Mouse (Mus musculus) intestine, embryonic 14.5 days (tissue): ENCODE results near the gene Spon2. TPM values are rescaled to one million over a fixed set of nuclear protein-coding genes. Genes with fewer than 3 reads are reported as not detected.

Experiments used
- ATAC-seq: fragments of 200-750 bp; cut with Nextera tagmentation; replicated peaks from 2 replicates; pipeline ENCODE4 v1.8.0; 2017; ENCODE audit warnings: low read depth, moderate number of reproducible peaks, moderate TSS enrichment, moderate library complexity; ENCODE audit not compliant: low FRiP score, low TSS enrichment
- DNase-seq: peaks from one replicate; pipeline ENCODE4 v3.0.0-alpha.2; 2018; ENCODE audit warnings: low spot score
- H3K27ac ChIP-seq: fragments of 300-500 bp; sonication (generic); 2 replicates; pipeline ENCODE4 v1.5.1; 2014; ENCODE audit warnings: low read depth, mild to moderate bottlenecking, control low read depth
- H3K27me3 ChIP-seq: fragments of 300-500 bp; sonication (generic); replicated peaks from 2 replicates; pipeline ENCODE4 v1.6.1; 2014; ENCODE audit warnings: low read length, control low read depth; ENCODE audit not compliant: control insufficient read depth, insufficient read depth
- H3K36me3 ChIP-seq: fragments of 300-500 bp; sonication (generic); 2 replicates; pipeline ENCODE4 v1.6.1; 2014; ENCODE audit warnings: low read length, control low read depth; ENCODE audit not compliant: control insufficient read depth, insufficient read depth
- H3K4me1 ChIP-seq: fragments of 300-500 bp; sonication (generic); replicated peaks from 2 replicates; pipeline ENCODE4 v1.6.1; 2014; ENCODE audit warnings: low read length, control low read depth, mixed read lengths; ENCODE audit not compliant: control insufficient read depth, insufficient read depth
- H3K4me2 ChIP-seq: fragments of 300-500 bp; sonication (generic); 2 replicates; pipeline ENCODE4 v1.6.1; 2014; ENCODE audit warnings: low read length
- H3K4me3 ChIP-seq: fragments of 300-500 bp; sonication (generic); 2 replicates; pipeline ENCODE4 v1.5.1; 2014; ENCODE audit warnings: low read depth, low read length, control low read depth, mixed read lengths
- H3K9ac ChIP-seq: fragments of 300-500 bp; sonication (generic); 2 replicates; pipeline ENCODE4 v1.6.1; 2014; ENCODE audit warnings: mild to moderate bottlenecking, low read length
- H3K9me3 ChIP-seq: fragments of 300-500 bp; sonication (generic); 2 replicates; pipeline ENCODE4 v1.6.1; 2016; ENCODE audit warnings: low read length, control low read depth; ENCODE audit not compliant: control insufficient read depth
- WGBS: fragments of 180-500 bp; shearing (Covaris S2); extraction: QIAGEN DNeasy Blood & Tissue Kit; methylation state at CpG from one replicate; pipeline ENCODE4 v1.1.7; 2014; 5-methylcytosine and 5-hydroxymethylcytosine counted together
- polyA plus RNA-seq: library from polyadenylated mRNA; unstranded; fragments of >200 nt; fragmentation: Nextera tagmentation; extraction: Ambion mirVana; gene quantifications from 2 replicates; pipeline ENCODE4 v1.2.1, GENCODE M21; 2014

Gene Spon2
- polyA plus RNA-seq, 1 experiment from 2014 or later = 17.3 TPM

GRCm38 (mm10) chr5:33222389-33222788 lies 4.1 kb upstream of the Spon2 start:
- H3K27ac ChIP-seq = peak overlapping the region; percentile 39; the same call in 1 of the 2 replicates
- WGBS = 40% methylated on average over 6 of the region's 6 CpGs

GRCm38 (mm10) chr5:33220350-33221044 lies 2.2 kb upstream of the Spon2 start:
- peaks cover 48% of the 10 kb centered on the region for H3K4me1 ChIP-seq
- no peaks in the 10 kb centered on the region for H3K36me3 ChIP-seq
- ATAC-seq (no peak), DNase-seq (no peak)
- H3K27me3 ChIP-seq = no peaks in the 10 kb centered on the region
- H3K4me3 ChIP-seq = no peak overlapping the region
- H3K4me2 ChIP-seq = no peak overlapping the region
- H3K27ac ChIP-seq = no peak overlapping the region
- whole genome bisulfite sequencing = 78% methylated on average over 10 of the region's 10 CpGs
- H3K9ac ChIP-seq = no peak overlapping the region
- no peaks in the 10 kb centered on the region for H3K9me3 ChIP-seq

More at GRCm38 (mm10) chr5:33222389-33222788, 4.1 kb upstream of the Spon2 start:
- no peak for DNase-seq
- H3K36me3 ChIP-seq = no peaks in the 10 kb centered on the region
- H3K4me3 ChIP-seq = no peak overlapping the region
- H3K4me2 ChIP-seq = no peak overlapping the region
- no peaks in the 10 kb centered on the region for H3K9me3 ChIP-seq
- no peaks in the 10 kb centered on the region for H3K27me3 ChIP-seq
- no peak overlapping the region for H3K9ac ChIP-seq
- ATAC-seq = no peak
- peaks cover 47% of the 10 kb centered on the region for H3K4me1 ChIP-seq

DNA sequence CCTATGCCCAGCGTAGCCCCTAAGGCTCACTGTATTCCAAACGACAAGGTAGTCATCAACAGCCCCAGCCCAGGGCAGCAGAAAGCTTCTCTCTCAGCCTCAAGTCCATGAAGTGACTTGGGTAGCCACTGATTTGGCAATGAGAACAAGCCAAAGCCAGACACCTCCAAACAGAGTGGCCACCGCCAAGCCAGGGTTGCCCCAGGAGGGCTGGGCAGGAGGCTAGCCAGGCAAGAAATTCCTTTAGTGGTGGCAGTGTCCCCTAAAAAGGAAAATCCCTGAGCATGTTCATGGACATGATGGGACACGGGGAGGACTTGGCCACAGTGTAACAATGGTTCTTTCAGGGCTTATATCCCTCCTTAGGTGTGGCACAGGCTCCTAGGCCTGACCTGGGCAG lies 1.6 kb upstream of the Spon2 start:
- Histone ChIP-seq H3K4me3 (no peak overlapping the region), H3K27ac (no peak overlapping the region), H3K27me3 (no peaks in the 10 kb centered on the region), H3K36me3 (no peaks in the 10 kb centered on the region), H3K9me3 (no peaks in the 10 kb centered on the region), H3K9ac (no peak overlapping the region), H3K4me2 (no peak overlapping the region), H3K4me1 (peaks cover 43% of the 10 kb centered on the region)
- no peak for ATAC-seq
- WGBS = 92% methylated on average over 4 of the region's 4 CpGs
- no peak for DNase-seq

GRCm38 (mm10) chr5:33218746-33219449 lies 643 bp upstream of the Spon2 start:
- 52% methylated on average over 20 of the region's 20 CpGs for WGBS
- Histone ChIP-seq H3K4me1 (peaks cover 38% of the 10 kb centered on the region), H3K9me3 (no peaks in the 10 kb centered on the region), H3K4me3 (no peak overlapping the region), H3K27ac (peak overlapping the region; percentile 66), H3K27me3 (no peaks in the 10 kb centered on the region), H3K4me2 (no peak overlapping the region), H3K36me3 (no peaks in the 10 kb centered on the region), H3K9ac (no peak overlapping the region)
- ATAC-seq (no peak; the same call in 1 of the 2 replicates), DNase-seq (peak; percentile 59)

DNA sequence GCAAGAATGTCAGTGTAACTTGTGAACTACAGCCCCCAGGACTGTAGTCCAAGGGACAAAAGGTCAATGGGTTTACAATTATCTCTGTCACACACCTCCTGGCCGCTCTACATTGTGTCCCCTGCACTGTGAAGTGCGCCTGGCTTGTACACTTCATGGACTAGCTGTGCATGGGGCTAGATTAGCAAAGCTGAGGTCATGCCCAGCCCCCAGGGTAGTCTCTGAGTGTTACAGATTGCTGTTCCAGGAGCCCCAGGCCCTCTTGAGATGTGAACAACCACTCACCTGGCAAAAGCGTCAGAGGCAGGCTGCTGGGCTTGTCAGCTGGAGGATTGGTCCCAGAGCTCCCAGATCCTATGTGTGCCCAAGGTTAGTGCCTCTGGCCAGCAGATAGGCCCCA lies 592 bp downstream of the Spon2 start:
- H3K4me3 ChIP-seq = 0 out of 2 replicates have a peak overlapping the region, but pooled peaks have one; percentile 6

GRCm38 (mm10) chr5:33214723-33215122 lies 3.5 kb downstream of the Spon2 start:
- H3K27ac ChIP-seq = no peak overlapping the region
- no peak overlapping the region for H3K9ac ChIP-seq
- H3K36me3 ChIP-seq = no peaks in the 10 kb centered on the region
- H3K4me3 ChIP-seq = no peak overlapping the region
- ATAC-seq = no peak
- H3K4me1 ChIP-seq = peaks cover 23% of the 10 kb centered on the region
- DNase-seq = no peak
- H3K27me3 ChIP-seq = no peaks in the 10 kb centered on the region
- H3K4me2 ChIP-seq = no peak overlapping the region
- 79% methylated on average over 4 of the region's 4 CpGs for WGBS
- H3K9me3 ChIP-seq = no peaks in the 10 kb centered on the region

More for the DNA sequence above, 592 bp downstream of the Spon2 start:
- Histone ChIP-seq H3K4me2 (peak overlapping the region; percentile 39), H3K36me3 (no peaks in the 10 kb centered on the region), H3K27me3 (no peaks in the 10 kb centered on the region), H3K4me1 (peaks cover 29% of the 10 kb centered on the region), H3K9ac (peak overlapping the region; percentile 26; the same call in 1 of the 2 replicates), H3K27ac (peak overlapping the region; percentile 66; the same call in 1 of the 2 replicates), H3K9me3 (no peaks in the 10 kb centered on the region)
- DNase-seq (peak; percentile 59), ATAC-seq (0 out of 2 replicates have a peak, but pooled peaks have one; percentile 19)
- WGBS = 52% methylated on average over 3 of the region's 3 CpGs

DNA sequence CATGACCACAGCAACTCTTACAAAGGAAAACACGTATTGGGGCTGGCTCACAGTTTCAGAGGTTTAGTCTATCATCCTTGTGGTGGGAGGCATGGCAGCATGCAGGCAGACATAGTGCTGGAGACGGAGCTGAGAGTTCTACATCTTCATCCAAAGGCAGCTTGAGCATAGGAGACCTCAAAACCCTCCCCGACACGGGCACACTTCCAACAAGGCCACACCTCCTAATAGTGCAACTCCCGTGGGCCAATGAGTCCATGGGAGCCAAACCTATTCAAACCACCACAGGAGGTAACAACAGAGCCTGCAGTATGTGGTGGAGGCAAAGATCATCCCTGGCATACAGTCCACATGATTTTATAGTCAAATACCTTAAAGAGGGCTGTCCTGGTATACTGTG lies 7.0 kb downstream of the Spon2 start:
- H3K27ac ChIP-seq = no peak overlapping the region
- ATAC-seq = no peak
- WGBS = 94% methylated on average over 5 of the region's 5 CpGs
- no peaks in the 10 kb centered on the region for H3K4me1 ChIP-seq
- no peak overlapping the region for H3K9ac ChIP-seq
- H3K4me3 ChIP-seq = no peak overlapping the region
- no peaks in the 10 kb centered on the region for H3K27me3 ChIP-seq
- no peaks in the 10 kb centered on the region for H3K36me3 ChIP-seq
- no peak for DNase-seq
- H3K9me3 ChIP-seq = no peaks in the 10 kb centered on the region
- no peak overlapping the region for H3K4me2 ChIP-seq

DNA sequence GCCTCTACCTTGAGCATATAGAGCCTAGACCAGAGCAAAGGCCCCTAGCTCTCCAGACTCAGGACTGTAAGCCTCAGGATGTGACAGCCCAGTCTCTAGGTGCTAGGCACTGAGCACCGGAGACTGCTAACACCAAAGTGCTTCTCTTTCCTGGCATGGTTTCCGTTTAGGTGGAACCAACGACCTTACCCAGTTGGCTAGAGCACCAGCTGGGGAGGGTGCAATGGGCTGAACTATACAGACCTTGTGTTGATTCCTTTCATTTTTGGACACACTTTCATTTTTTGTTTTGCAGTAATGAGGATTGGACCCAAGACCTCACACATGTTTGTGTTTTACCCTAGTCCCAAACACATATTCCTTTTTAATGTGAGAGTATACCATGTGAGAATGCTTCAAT lies 7.7 kb downstream of the Spon2 start:
- Histone ChIP-seq H3K9ac (no peak overlapping the region), H3K27ac (no peak overlapping the region), H3K4me2 (no peak overlapping the region), H3K9me3 (no peaks in the 10 kb centered on the region), H3K4me1 (no peaks in the 10 kb centered on the region), H3K4me3 (no peak overlapping the region), H3K27me3 (no peaks in the 10 kb centered on the region), H3K36me3 (no peaks in the 10 kb centered on the region)
- no peak for DNase-seq
- WGBS = 94% methylated on average over 3 of the region's 3 CpGs
- ATAC-seq = no peak
